In genomic region chr11:52820336-52820905, GRCm38 (mm10) we compare ENCODE assay signal across 20 mouse cellular contexts. TPM values are rescaled to one million over a fixed set of nuclear protein-coding genes. Genes with fewer than 3 reads are reported as not detected.
A peak's percentile ranks its signal among the peaks of the same experiment; 100 is the strongest.
DNase-seq lines count a peak whose midpoint lies in the region; ATAC-seq and TF ChIP-seq lines count a peak whose summit lies in the region.
"Had no signal": no experiment of that assay in that cellular context is flagged by ENCODE, and none has a peak within 500 bp of the region (broad histone marks: within the 10 kb centered on the region; RNA-seq: fewer than 3 reads in every experiment).

No protein-coding gene starts in this region.

- 2% methylated on average over 2 of the region's 2 CpGs for WGBS in forebrain, embryonic 15.5 days
- 2% methylated on average over 2 of the region's 2 CpGs for WGBS in forebrain, embryonic 13.5 days
- WGBS in midbrain, embryonic 10.5 days = 2% methylated on average over 2 of the region's 2 CpGs
- 9% methylated on average over 2 of the region's 2 CpGs for WGBS in midbrain, postnatal 0 days

- H3K9ac ChIP-seq in forebrain, embryonic 15.5 days (replicated peaks) = no peak overlapping the region
- no peak overlapping the region for H3K9ac ChIP-seq in forebrain, embryonic 13.5 days
- no peak overlapping the region for H3K9ac ChIP-seq in midbrain, postnatal 0 days (replicated peaks; ENCODE audit: low read length, poor library complexity, severe bottlenecking)
- H3K9ac ChIP-seq: hindbrain, embryonic 14.5 days; liver, embryonic 12.5 days; lung, embryonic 15.5 days had no signal

- DNase-seq in midbrain, embryonic 10.5 days (ENCODE audit: low spot score) = peak; percentile 13
- no peak for DNase-seq in midbrain, postnatal 0 days (ENCODE audit: low spot score)
- peak; percentile 23 for DNase-seq in embryo, embryonic 11 days
- DNase-seq in retina, embryonic 14.5 days (ENCODE audit: low spot score) = peak; percentile 42
- DNase-seq in adrenal gland, postnatal 14 days = no peak
- DNase-seq: cerebellum, postnatal 25 days; gastrocnemius, adult 2 months; heart, adult 18-20 months; left cerebral cortex, postnatal 4 days; thymus, adult 18-20 months had no signal

- no peak for ATAC-seq in forebrain, embryonic 15.5 days (replicated peaks)
- no peak for ATAC-seq in forebrain, embryonic 13.5 days
- no peak for ATAC-seq in midbrain, postnatal 0 days (ENCODE audit: low FRiP score)
- ATAC-seq in megakaryocyte-erythroid progenitor cell, adult 5-6 weeks (replicated peaks; ENCODE audit: low FRiP score, low TSS enrichment, poor library complexity, severe bottlenecking) = no peak
- ATAC-seq: forebrain, embryonic 16.5 days; intestine, embryonic 16.5 days; liver, embryonic 12.5 days had no signal

- no peaks in the 10 kb centered on the region for H3K36me3 ChIP-seq in forebrain, embryonic 15.5 days
- H3K36me3 ChIP-seq in forebrain, embryonic 13.5 days (ENCODE audit: poor library complexity, severe bottlenecking) = no peaks in the 10 kb centered on the region
- H3K36me3 ChIP-seq in midbrain, embryonic 10.5 days = no peaks in the 10 kb centered on the region
- no peaks in the 10 kb centered on the region for H3K36me3 ChIP-seq in midbrain, postnatal 0 days (ENCODE audit: insufficient read depth, low read length)
- H3K36me3 ChIP-seq: liver, embryonic 12.5 days; lung, embryonic 15.5 days had no signal

- TF ChIP-seq CTCF in midbrain, postnatal 0 days (IDR thresholded peaks at IDR 0.05) = no peak

- 0 out of 2 replicates have a peak overlapping the region, but pooled peaks have one; percentile 36 for H3K27ac ChIP-seq in forebrain, embryonic 15.5 days (replicated peaks)
- no peak overlapping the region for H3K27ac ChIP-seq in forebrain, embryonic 13.5 days
- 0 out of 2 replicates have a peak overlapping the region, but pooled peaks have one; percentile 23 for H3K27ac ChIP-seq in midbrain, embryonic 10.5 days (replicated peaks)
- H3K27ac ChIP-seq in midbrain, postnatal 0 days (ENCODE audit: low read depth, low read length) = no peak overlapping the region
- H3K27ac ChIP-seq: gastrocnemius, adult 2 months; hindbrain, embryonic 14.5 days; layer of hippocampus, adult 2 months; liver, embryonic 12.5 days; lung, embryonic 15.5 days had no signal

- no peaks in the 10 kb centered on the region for H3K9me3 ChIP-seq in forebrain, embryonic 15.5 days
- no peaks in the 10 kb centered on the region; the same call in 1 of the 2 replicates for H3K9me3 ChIP-seq in forebrain, embryonic 13.5 days (replicated peaks)
- H3K9me3 ChIP-seq in midbrain, embryonic 10.5 days (replicated peaks) = peaks cover 4% of the 10 kb centered on the region; the same call in 1 of the 2 replicates
- H3K9me3 ChIP-seq in midbrain, postnatal 0 days (ENCODE audit: low read length) = no peaks in the 10 kb centered on the region
- H3K9me3 ChIP-seq: liver, embryonic 12.5 days; lung, embryonic 15.5 days had no signal

- no peak overlapping the region for H3K4me2 ChIP-seq in forebrain, embryonic 15.5 days (replicated peaks)
- no peak overlapping the region for H3K4me2 ChIP-seq in forebrain, embryonic 13.5 days
- H3K4me2 ChIP-seq in midbrain, postnatal 0 days (ENCODE audit: low read depth, low read length, poor library complexity, severe bottlenecking) = no peak overlapping the region
- H3K4me2 ChIP-seq: hindbrain, embryonic 14.5 days; liver, embryonic 12.5 days; lung, embryonic 15.5 days had no signal

- no peak overlapping the region for H3K4me3 ChIP-seq in forebrain, embryonic 15.5 days
- no peak overlapping the region for H3K4me3 ChIP-seq in forebrain, embryonic 13.5 days
- H3K4me3 ChIP-seq in midbrain, embryonic 10.5 days = no peak overlapping the region
- H3K4me3 ChIP-seq in midbrain, postnatal 0 days (ENCODE audit: low read depth, low read length) = no peak overlapping the region
- H3K4me3 ChIP-seq: gastrocnemius, adult 2 months; layer of hippocampus, adult 2 months; liver, embryonic 12.5 days; lung, embryonic 15.5 days had no signal

- H3K4me1 ChIP-seq in forebrain, embryonic 15.5 days = no peaks in the 10 kb centered on the region
- H3K4me1 ChIP-seq in forebrain, embryonic 13.5 days = peaks cover 4% of the 10 kb centered on the region; the same call in 1 of the 2 replicates
- peaks cover 13% of the 10 kb centered on the region for H3K4me1 ChIP-seq in midbrain, embryonic 10.5 days
- H3K4me1 ChIP-seq in midbrain, postnatal 0 days (ENCODE audit: insufficient read depth, low read length) = no peaks in the 10 kb centered on the region
- H3K4me1 ChIP-seq: liver, embryonic 12.5 days; lung, embryonic 15.5 days had no signal

- H3K27me3 ChIP-seq in forebrain, embryonic 15.5 days = no peaks in the 10 kb centered on the region
- H3K27me3 ChIP-seq in forebrain, embryonic 13.5 days = no peaks in the 10 kb centered on the region
- no peaks in the 10 kb centered on the region for H3K27me3 ChIP-seq in midbrain, embryonic 10.5 days (ENCODE audit: low read depth, poor library complexity, severe bottlenecking)
- no peaks in the 10 kb centered on the region for H3K27me3 ChIP-seq in midbrain, postnatal 0 days (ENCODE audit: insufficient read depth, low read length)
- H3K27me3 ChIP-seq: liver, embryonic 12.5 days; lung, embryonic 15.5 days had no signal

RNA-seq across cellular contexts. Expression of gene Fstl4, which starts 56.0 kb away (rescaled TPM):
- 5.5 and 6.1 TPM in 2 replicates for polyA plus RNA-seq in forebrain, embryonic 15.5 days (2015; fragmentation: Nextera tagmentation; extraction: Ambion mirVana)
- 2.3 and 3.2 TPM in 2 replicates for polyA plus RNA-seq in forebrain, embryonic 13.5 days (2015; fragmentation: Nextera tagmentation; extraction: Ambion mirVana)
- 0.59 and 0.75 TPM in 2 replicates for polyA plus RNA-seq in midbrain, embryonic 10.5 days (2016; fragmentation: Nextera tagmentation; extraction: Ambion mirVana)
- 7.1 and 7.6 TPM in 2 replicates for total RNA-seq in midbrain, postnatal 0 days (2014; rRNA removed)
- polyA plus RNA-seq in midbrain, postnatal 0 days (2015; fragmentation: Nextera tagmentation; extraction: Ambion mirVana) = 9.1 and 9.4 TPM in 2 replicates
- 0.49 TPM in 1 of 2 replicates, not detected in the other for total RNA-seq in megakaryocyte-erythroid progenitor cell, adult 5-6 weeks (2014; fragmentation: Nextera tagmentation)
- 0.19 TPM in 1 of 2 replicates, not detected in the other for total RNA-seq in megakaryocyte-erythroid progenitor cell, adult 5-6 weeks (2017)
- 0.37 and 1.5 TPM in 2 replicates for total RNA-seq in adrenal gland, postnatal 14 days (2021)
- total RNA-seq: gastrocnemius, adult 2 months; megakaryocyte, adult 5-6 weeks had no signal

Comparison
In these comparisons a context has a peak if more than half of its experiments do, and no peak if none do; other contexts are left out.
1. H3K27ac ChIP-seq: peak in forebrain, embryonic 15.5 days (single experiment) and midbrain, embryonic 10.5 days (single experiment); none in forebrain, embryonic 13.5 days (single experiment) and midbrain, postnatal 0 days (single experiment).
2. DNase-seq: peak in midbrain, embryonic 10.5 days (single experiment), embryo, embryonic 11 days (single experiment) and retina, embryonic 14.5 days (single experiment); none in midbrain, postnatal 0 days (single experiment) and adrenal gland, postnatal 14 days (single experiment).